Mouse (Mus musculus) spleen, adult 2 months (tissue): ENCODE measurements around the gene Scn5a.

Experiments used
- CTCF ChIP-seq: fragments of 200-500 bp; IDR thresholded peaks from 2 replicates; pipeline ENCODE4 v1.5.1; 2011; ENCODE audit warnings: mild to moderate bottlenecking, inconsistent platforms; ENCODE audit not compliant: insufficient read depth, insufficient read length, insufficient replicate concordance; ENCODE audit errors: extremely low read depth
- POLR2A ChIP-seq: fragments of 200-500 bp; IDR thresholded peaks from 2 replicates; pipeline ENCODE4 v1.6.1; 2011; ENCODE audit warnings: low read depth, low read length, inconsistent platforms

- TF ChIP-seq POLR2A (no peak), CTCF (no peak)
Observed at GRCm38 (mm10) chr9:119496354-119496753, 82.5 kb downstream of the Scn5a start.
